Mouse (Mus musculus): ENCODE results near the gene Col6a3. TPM values are rescaled to one million over a fixed set of nuclear protein-coding genes. Genes with fewer than 3 reads are reported as not detected.

The Col6a3 gene
- polyA plus RNA-seq, 1 experiment = 186 TPM

DNA sequence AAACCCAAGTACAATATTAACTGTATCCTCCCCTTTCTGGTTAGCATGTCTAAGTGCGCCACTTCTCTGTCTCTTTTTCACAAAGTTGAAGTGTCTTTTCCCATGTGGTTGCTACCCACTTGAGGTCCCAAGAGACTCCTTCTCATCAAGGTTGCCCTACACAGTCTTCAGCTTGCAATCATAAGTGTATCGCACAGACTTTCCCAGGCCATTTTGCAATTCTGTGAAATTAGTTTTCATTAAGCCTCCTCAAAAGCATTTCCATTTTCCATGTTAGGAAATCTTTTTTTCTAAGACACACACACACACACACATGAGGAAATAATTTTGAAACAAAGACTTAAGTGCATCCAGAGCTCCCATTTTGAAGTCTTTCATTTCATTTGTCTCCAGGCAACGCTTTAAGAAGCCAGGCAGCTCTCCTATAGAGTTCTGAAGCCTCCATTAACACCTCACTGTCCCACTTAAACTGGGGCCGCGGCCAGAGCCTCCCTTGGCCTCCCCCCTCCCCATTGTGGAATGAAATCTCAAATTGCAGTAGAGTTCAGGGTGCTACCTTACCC, 7.5 kb downstream of the Col6a3 start:
- H3K79me2 ChIP-seq (ENCODE audit: control insufficient read depth, insufficient read depth) = peaks cover 68% of the 10 kb centered on the region
- H3K36me3 ChIP-seq (ENCODE audit: control insufficient read depth, insufficient read depth) = no peaks in the 10 kb centered on the region
- H3K4me3 ChIP-seq = no peak overlapping the region
- peak overlapping the region; percentile 76 for H3K4me2 ChIP-seq (ENCODE audit: low read depth)
- TF ChIP-seq TCF12 (IDR thresholded peaks at IDR 0.05; ENCODE audit: insufficient read depth, poor library complexity, severe bottlenecking) (no peak), MAX (IDR thresholded peaks at IDR 0.05; ENCODE audit: low read depth) (no peak), SRF (IDR thresholded peaks at IDR 0.05; ENCODE audit: control insufficient read depth, insufficient read length, low read depth) (no peak), E2F4 (IDR thresholded peaks at IDR 0.05; ENCODE audit: insufficient read depth) (no peak), USF1 (IDR thresholded peaks at IDR 0.05; ENCODE audit: low read depth) (no peak), POLR2AphosphoS2 (IDR thresholded peaks at IDR 0.05; ENCODE audit: insufficient read length, low read depth) (no peak), MYOG (IDR thresholded peaks at IDR 0.05; ENCODE audit: control insufficient read depth in 1 of 3, insufficient read depth in 1 of 3, insufficient read length in 2 of 3, low read depth in 2 of 3) (no peak), MYOD1 (IDR thresholded peaks at IDR 0.05; ENCODE audit: control insufficient read depth in 1 of 3, insufficient read length in 2 of 3, low read depth in 2 of 3) (no peak), TCF3 (IDR thresholded peaks at IDR 0.05; ENCODE audit: insufficient read length, low read depth) (no peak), REST (IDR thresholded peaks at IDR 0.05; ENCODE audit: insufficient read depth, insufficient read length) (no peak), POLR2A (IDR thresholded peaks at IDR 0.05; ENCODE audit: insufficient read length, low read depth) (no peak), CEBPB (IDR thresholded peaks at IDR 0.05; ENCODE audit: insufficient read depth, poor library complexity, severe bottlenecking) (no peak)
- no peak overlapping the region for H3ac ChIP-seq (ENCODE audit: control insufficient read depth, insufficient read length)
- no peaks in the 10 kb centered on the region for H3K27me3 ChIP-seq (ENCODE audit: control insufficient read depth, insufficient read depth, insufficient read length)

DNA sequence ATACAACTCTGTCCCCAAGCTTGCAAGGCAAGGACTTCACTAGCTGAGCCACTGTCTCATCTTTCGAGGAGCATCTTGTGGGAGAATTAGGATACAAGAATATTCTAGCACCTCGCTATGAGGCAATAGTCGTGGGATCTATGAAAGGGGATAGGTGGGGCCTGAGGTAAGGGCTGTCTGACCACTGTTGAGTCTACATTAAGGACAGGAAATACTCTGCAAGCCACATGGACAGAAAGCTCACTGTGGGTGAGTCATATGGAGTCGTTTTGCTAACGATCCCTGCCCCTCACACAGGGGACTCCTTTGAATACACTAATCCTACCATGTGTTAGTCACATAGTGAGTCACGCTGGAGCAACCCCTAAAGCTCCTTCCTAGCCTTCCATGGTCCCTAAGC, 9.1 kb downstream of the Col6a3 start:
- H3K79me2 ChIP-seq (ENCODE audit: control insufficient read depth, insufficient read depth) = peaks cover 62% of the 10 kb centered on the region
- H3K4me2 ChIP-seq (ENCODE audit: low read depth) = peak overlapping the region; percentile 76
- H3K36me3 ChIP-seq (ENCODE audit: control insufficient read depth, insufficient read depth) = no peaks in the 10 kb centered on the region
- H3ac ChIP-seq (ENCODE audit: control insufficient read depth, insufficient read length) = no peak overlapping the region
- H3K4me3 ChIP-seq = no peak overlapping the region
- no peaks in the 10 kb centered on the region for H3K27me3 ChIP-seq (ENCODE audit: control insufficient read depth, insufficient read depth, insufficient read length)
- no peak for TF ChIP-seq MYOD1 (IDR thresholded peaks at IDR 0.05; ENCODE audit: control insufficient read depth in 1 of 3, insufficient read length in 2 of 3, low read depth in 2 of 3)
- TF ChIP-seq MAX (IDR thresholded peaks at IDR 0.05; ENCODE audit: low read depth) = peak; percentile 50
- peak; percentile 9 for TF ChIP-seq TCF12 (IDR thresholded peaks at IDR 0.05; ENCODE audit: insufficient read depth, poor library complexity, severe bottlenecking)
- TF ChIP-seq SRF (IDR thresholded peaks at IDR 0.05; ENCODE audit: control insufficient read depth, insufficient read length, low read depth) = no peak
- peak; percentile 81 for TF ChIP-seq CEBPB (IDR thresholded peaks at IDR 0.05; ENCODE audit: insufficient read depth, poor library complexity, severe bottlenecking)
- peak; percentile 39 for TF ChIP-seq USF1 (IDR thresholded peaks at IDR 0.05; ENCODE audit: low read depth)

DNA sequence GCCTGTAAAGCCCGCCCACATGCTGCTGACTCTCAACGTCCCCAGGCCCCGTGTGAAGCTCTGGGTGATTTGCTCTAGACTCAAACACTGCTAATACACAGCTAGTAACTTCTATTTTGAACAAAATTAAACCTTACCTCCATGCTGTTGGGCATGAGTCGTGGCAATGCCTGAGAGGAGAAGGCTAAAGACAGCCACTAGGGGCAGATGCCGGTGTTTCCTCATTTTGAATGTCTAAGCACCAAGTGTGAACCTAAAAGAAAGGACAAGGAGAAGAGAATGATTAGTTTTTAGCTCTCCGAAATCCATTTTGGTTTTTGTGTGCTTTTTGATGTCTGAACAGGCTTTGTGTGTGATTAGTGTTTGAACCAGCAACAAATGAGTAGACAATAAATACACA, 13.8 kb downstream of the Col6a3 start:
- Histone ChIP-seq H3K36me3 (ENCODE audit: control insufficient read depth, insufficient read depth) (no peaks in the 10 kb centered on the region), H3K27me3 (ENCODE audit: control insufficient read depth, insufficient read depth, insufficient read length) (no peaks in the 10 kb centered on the region), H3K4me2 (ENCODE audit: low read depth) (no peak overlapping the region), H3ac (ENCODE audit: control insufficient read depth, insufficient read length) (no peak overlapping the region), H3K4me3 (no peak overlapping the region), H3K79me2 (ENCODE audit: control insufficient read depth, insufficient read depth) (peaks cover 41% of the 10 kb centered on the region)
- no peak for TF ChIP-seq CEBPB (IDR thresholded peaks at IDR 0.05; ENCODE audit: insufficient read depth, poor library complexity, severe bottlenecking)
- TF ChIP-seq E2F4 (IDR thresholded peaks at IDR 0.05; ENCODE audit: insufficient read depth) = no peak
- TF ChIP-seq SRF (IDR thresholded peaks at IDR 0.05; ENCODE audit: control insufficient read depth, insufficient read length, low read depth) = no peak
- TF ChIP-seq REST (IDR thresholded peaks at IDR 0.05; ENCODE audit: insufficient read depth, insufficient read length) = no peak
- no peak for TF ChIP-seq MYOG (IDR thresholded peaks at IDR 0.05; ENCODE audit: control insufficient read depth in 1 of 3, insufficient read depth in 1 of 3, insufficient read length in 2 of 3, low read depth in 2 of 3)
- no peak for TF ChIP-seq MAX (IDR thresholded peaks at IDR 0.05; ENCODE audit: low read depth)
- no peak for TF ChIP-seq TCF3 (IDR thresholded peaks at IDR 0.05; ENCODE audit: insufficient read length, low read depth)
- no peak for TF ChIP-seq MYOD1 (IDR thresholded peaks at IDR 0.05; ENCODE audit: control insufficient read depth in 1 of 3, insufficient read length in 2 of 3, low read depth in 2 of 3)
- no peak for TF ChIP-seq POLR2A (IDR thresholded peaks at IDR 0.05; ENCODE audit: insufficient read length, low read depth)
- TF ChIP-seq POLR2AphosphoS2 (IDR thresholded peaks at IDR 0.05; ENCODE audit: insufficient read length, low read depth) = no peak
- no peak for TF ChIP-seq TCF12 (IDR thresholded peaks at IDR 0.05; ENCODE audit: insufficient read depth, poor library complexity, severe bottlenecking)
- TF ChIP-seq USF1 (IDR thresholded peaks at IDR 0.05; ENCODE audit: low read depth) = no peak

DNA sequence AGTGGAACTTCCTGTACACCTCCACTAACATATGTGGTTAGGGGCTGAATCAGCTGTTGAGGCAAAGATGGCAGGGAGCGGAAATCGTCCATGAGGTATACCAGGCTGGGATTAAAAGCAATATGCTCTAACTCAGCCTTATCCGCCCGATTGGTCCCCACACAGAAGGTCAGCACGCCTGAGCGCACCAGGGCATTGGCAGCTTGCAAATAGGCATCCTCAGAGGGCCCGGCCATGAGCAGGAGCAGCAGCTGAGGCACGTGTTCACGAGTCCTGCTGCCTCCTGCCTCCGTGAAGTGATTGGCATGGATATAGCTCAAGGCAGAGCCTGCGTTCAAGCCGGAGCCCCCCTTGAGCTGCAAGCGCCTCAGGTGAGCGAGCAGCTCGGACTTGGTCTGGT, 30.5 kb downstream of the Col6a3 start:
- no peaks in the 10 kb centered on the region for H3K79me2 ChIP-seq (ENCODE audit: control insufficient read depth, insufficient read depth)
- no peaks in the 10 kb centered on the region for H3K36me3 ChIP-seq (ENCODE audit: control insufficient read depth, insufficient read depth)
- H3ac ChIP-seq (ENCODE audit: control insufficient read depth, insufficient read length) = no peak overlapping the region
- no peak for TF ChIP-seq MAX (IDR thresholded peaks at IDR 0.05; ENCODE audit: low read depth)
- no peak for TF ChIP-seq REST (IDR thresholded peaks at IDR 0.05; ENCODE audit: insufficient read depth, insufficient read length)
- TF ChIP-seq MYOD1 (IDR thresholded peaks at IDR 0.05; ENCODE audit: control insufficient read depth in 1 of 3, insufficient read length in 2 of 3, low read depth in 2 of 3) = no peak
- no peak for TF ChIP-seq USF1 (IDR thresholded peaks at IDR 0.05; ENCODE audit: low read depth)
- TF ChIP-seq MYOG (IDR thresholded peaks at IDR 0.05; ENCODE audit: control insufficient read depth in 1 of 3, insufficient read depth in 1 of 3, insufficient read length in 2 of 3, low read depth in 2 of 3) = no peak
- TF ChIP-seq TCF12 (IDR thresholded peaks at IDR 0.05; ENCODE audit: insufficient read depth, poor library complexity, severe bottlenecking) = no peak
- TF ChIP-seq TCF3 (IDR thresholded peaks at IDR 0.05; ENCODE audit: insufficient read length, low read depth) = no peak
- TF ChIP-seq E2F4 (IDR thresholded peaks at IDR 0.05; ENCODE audit: insufficient read depth) = no peak
- TF ChIP-seq POLR2AphosphoS2 (IDR thresholded peaks at IDR 0.05; ENCODE audit: insufficient read length, low read depth) = no peak
- TF ChIP-seq POLR2A (IDR thresholded peaks at IDR 0.05; ENCODE audit: insufficient read length, low read depth) = no peak
- no peak for TF ChIP-seq CEBPB (IDR thresholded peaks at IDR 0.05; ENCODE audit: insufficient read depth, poor library complexity, severe bottlenecking)
- TF ChIP-seq SRF (IDR thresholded peaks at IDR 0.05; ENCODE audit: control insufficient read depth, insufficient read length, low read depth) = no peak
- no peak overlapping the region for H3K4me2 ChIP-seq (ENCODE audit: low read depth)
- H3K27me3 ChIP-seq (ENCODE audit: control insufficient read depth, insufficient read depth, insufficient read length) = no peaks in the 10 kb centered on the region
- no peak overlapping the region for H3K4me3 ChIP-seq

Measured in myocyte (in vitro differentiated cells).